Mouse (Mus musculus) heart, postnatal 36 days (tissue): ENCODE data around the gene Uvrag. TPM values are rescaled to one million over a fixed set of nuclear protein-coding genes. Genes with fewer than 3 reads are reported as not detected.
"Not testable (repeated sequence)": the region's sequence is repeated elsewhere in the genome, so short reads cannot be mapped to it uniquely, and the experiment has no call there.

Source experiments
- DNase-seq, 2 experiments: peaks; one replicate each; pipeline ENCODE4 v3.0.0; 2021 to 2022
- intact Hi-C: fragments of 180-260 bp; cut with DNase I; formaldehyde crosslinking; loops from one replicate; pipeline ENCODE4 v1.15.1; 2025
- total RNA-seq, 2 experiments: library from RNA; stranded (reverse); gene quantifications; 2 replicates each; pipeline ENCODE4 v1.2.3; 2021

Uvrag gene
- total RNA-seq, 2 experiments from 2014 or later: 21.6 to 28.6 TPM

GRCm38 (mm10) chr7:98993395-98993794, 147.5 kb downstream of the Uvrag start:
- intact Hi-C loops: no loop called here
- DNase-seq: no peak

- intact Hi-C loops: no loop called here
Observed at GRCm38 (mm10) chr7:98991204-98991761, 149.7 kb downstream of the Uvrag start.

GRCm38 (mm10) chr7:98990510-98990909, 150.4 kb downstream of the Uvrag start:
- no peak for DNase-seq
- intact Hi-C loops: no loop called here

More at GRCm38 (mm10) chr7:98991204-98991761, 149.7 kb downstream of the Uvrag start:
- DNase-seq: no peak

- intact Hi-C loops: no loop called here
Observed at GRCm38 (mm10) chr7:98986962-98987441, 153.9 kb downstream of the Uvrag start.

GRCm38 (mm10) chr7:98985935-98986334, 155.0 kb downstream of the Uvrag start:
- intact Hi-C loops: no loop called here
- no peak for DNase-seq

More at GRCm38 (mm10) chr7:98986962-98987441, 153.9 kb downstream of the Uvrag start:
- DNase-seq: no peak

GRCm38 (mm10) chr7:98985489-98985888, 155.5 kb downstream of the Uvrag start:
- intact Hi-C loops: no loop called here
- DNase-seq: no peak

- intact Hi-C loops: no loop called here
- DNase-seq: no peak
Observed at GRCm38 (mm10) chr7:98984319-98984718, 156.6 kb downstream of the Uvrag start.

GRCm38 (mm10) chr7:98983058-98983457, 157.9 kb downstream of the Uvrag start:
- intact Hi-C loops: no loop called here
- no peak for DNase-seq

GRCm38 (mm10) chr7:98981423-98981822, 159.5 kb downstream of the Uvrag start:
- DNase-seq: no peak
- intact Hi-C loops: no loop called here

- DNase-seq: no peak
Observed at GRCm38 (mm10) chr7:98976839-98977457, 164.0 kb downstream of the Uvrag start.

GRCm38 (mm10) chr7:98974590-98974989, 166.4 kb downstream of the Uvrag start:
- intact Hi-C loops: no loop called here
- DNase-seq: no peak

More at GRCm38 (mm10) chr7:98976839-98977457, 164.0 kb downstream of the Uvrag start:
- intact Hi-C loops: no loop called here

- intact Hi-C loops: no loop called here
Observed at GRCm38 (mm10) chr7:98970721-98971120, 170.2 kb downstream of the Uvrag start.

GRCm38 (mm10) chr7:98968741-98969395, 172.1 kb downstream of the Uvrag start:
- intact Hi-C loops: no loop called here

More at GRCm38 (mm10) chr7:98970721-98971120, 170.2 kb downstream of the Uvrag start:
- DNase-seq: no peak

GRCm38 (mm10) chr7:98968082-98968674, 172.8 kb downstream of the Uvrag start:
- DNase-seq: no peak
- intact Hi-C loops: no loop called here

More at GRCm38 (mm10) chr7:98968741-98969395, 172.1 kb downstream of the Uvrag start:
- DNase-seq: no peak

GRCm38 (mm10) chr7:98967672-98968071, 173.3 kb downstream of the Uvrag start:
- intact Hi-C loops: no loop called here
- no peak for DNase-seq

GRCm38 (mm10) chr7:98963581-98963980, 177.4 kb downstream of the Uvrag start:
- not testable (repeated sequence) for DNase-seq
- intact Hi-C loops: loop anchor here (2.0 to 5.0 kb wide), 2 partner anchors 59 to 115 kb away; no protein-coding TSS in a partner anchor

- intact Hi-C loops: loop anchor here (2.0 to 5.0 kb wide), 2 partner anchors 60 to 116 kb away; no protein-coding TSS in a partner anchor
- peak; percentile 66 to 71 for DNase-seq
Observed at GRCm38 (mm10) chr7:98962547-98963311, 178.2 kb downstream of the Uvrag start.

- intact Hi-C loops: loop anchor here (2.0 to 5.0 kb wide), 2 partner anchors 60 to 117 kb away; no protein-coding TSS in a partner anchor
Observed at GRCm38 (mm10) chr7:98962074-98962473, 178.9 kb downstream of the Uvrag start.

GRCm38 (mm10) chr7:98960274-98960673, 180.7 kb downstream of the Uvrag start:
- intact Hi-C loops: loop anchor here (5.0 kb wide), 1 partner anchor 62 kb away; no protein-coding TSS in a partner anchor
- DNase-seq: no peak

More at GRCm38 (mm10) chr7:98962074-98962473, 178.9 kb downstream of the Uvrag start:
- no peak for DNase-seq

- DNase-seq: no peak
- intact Hi-C loops: no loop called here
Observed at GRCm38 (mm10) chr7:98959246-98959645, 181.7 kb downstream of the Uvrag start.
